Mouse (Mus musculus): ENCODE data around the gene D11Wsu47e.

GRCm38 (mm10) chr11:113740100-113740499 is 55.9 kb downstream of the D11Wsu47e start:
- TF ChIP-seq POLR2A (IDR thresholded peaks at IDR 0.05; ENCODE audit: low read depth, low read length) = no peak
- no peak for TF ChIP-seq CTCF (IDR thresholded peaks at IDR 0.05; ENCODE audit: extremely low read depth, insufficient read length, insufficient replicate concordance, low read depth, low read length)

Data from small intestine, adult 2 months (tissue).